Mouse (Mus musculus) WW6 (cell line): Measurements from ENCODE around the gene Pip5k1b.

ENCODE experiments used
- DNase-seq: peaks from one replicate; pipeline ENCODE4 v3.0.0-alpha.2; 2013; ENCODE audit warnings: low read depth, low spot score

The Pip5k1b gene

DNA sequence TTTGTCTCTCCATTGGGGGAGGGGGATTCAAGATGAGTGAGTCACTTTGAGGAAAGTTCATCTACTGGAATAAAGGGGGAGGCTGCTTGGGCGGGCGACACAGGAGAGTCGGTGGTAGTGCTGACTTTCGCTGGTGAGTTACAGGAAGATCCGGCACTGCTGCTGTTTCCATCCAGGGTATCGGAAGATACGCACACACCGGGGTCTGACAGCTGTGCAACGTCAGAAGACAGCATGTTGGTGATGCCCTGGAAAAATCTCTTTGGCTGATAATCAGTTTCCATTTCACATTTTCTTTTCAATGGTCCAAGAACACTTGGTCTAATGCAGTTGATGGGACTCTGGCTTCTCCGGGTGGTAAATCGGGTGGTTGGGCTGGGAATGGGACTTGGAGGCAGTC, 79.2 kb downstream of the Pip5k1b start:
- DNase-seq = no peak

DNA sequence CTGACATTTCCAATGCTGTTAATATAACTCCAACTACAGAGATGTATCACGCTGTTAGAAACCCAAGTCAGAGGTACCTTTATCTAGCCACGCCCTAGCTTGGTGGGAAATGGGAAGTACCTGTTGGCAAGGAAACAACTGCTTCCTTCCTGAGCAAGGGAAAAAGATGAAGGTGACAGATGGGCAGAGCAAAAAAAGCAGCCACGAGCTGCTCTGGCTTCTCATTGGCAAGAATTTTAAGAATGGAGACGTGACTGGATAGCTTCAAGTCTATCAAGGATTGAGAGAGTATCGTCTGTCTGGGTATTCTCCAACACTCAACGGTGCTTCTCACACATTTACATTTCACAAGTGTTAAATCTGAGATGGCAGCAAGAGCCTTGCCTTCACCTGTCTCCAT, 80.4 kb downstream of the Pip5k1b start:
- no peak for DNase-seq

DNA sequence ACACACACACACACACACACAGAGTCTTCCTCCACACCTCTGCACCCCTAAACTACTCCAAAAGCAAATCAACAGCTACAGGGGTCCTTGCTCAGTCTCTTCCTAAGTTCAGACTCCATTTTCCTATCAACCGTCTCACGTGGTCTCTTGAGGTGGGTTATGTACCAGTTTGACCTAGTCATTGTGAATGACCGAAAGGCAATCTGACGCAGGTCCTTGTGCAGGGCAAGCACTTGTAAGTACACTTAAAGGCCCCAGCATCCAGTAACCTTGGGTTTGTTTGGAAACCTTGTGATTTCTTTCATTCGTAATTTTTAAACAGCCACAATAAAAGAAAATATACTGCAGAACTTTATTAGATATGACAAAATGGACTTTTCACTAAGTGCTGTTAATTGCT, 83.2 kb downstream of the Pip5k1b start:
- DNase-seq = no peak

DNA sequence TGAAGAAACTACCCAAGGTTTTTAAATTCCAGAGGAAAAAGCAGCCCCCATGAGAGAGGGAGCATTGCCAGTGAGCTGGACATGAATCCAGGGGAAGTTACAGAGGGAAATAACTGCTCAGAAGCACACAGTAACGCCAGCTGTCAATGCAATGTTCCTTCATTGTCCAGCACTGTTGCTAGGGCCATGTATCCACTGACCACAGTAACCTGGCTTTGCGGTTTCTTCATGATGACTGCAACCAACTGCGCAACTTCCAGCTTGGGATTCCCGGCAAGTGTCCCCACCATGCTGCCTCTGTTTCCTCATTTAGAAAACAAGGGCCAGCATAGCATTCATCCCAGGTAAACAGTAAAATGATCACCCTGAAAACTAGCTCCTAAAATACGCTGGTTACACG, 84.1 kb downstream of the Pip5k1b start:
- no peak for DNase-seq

DNA sequence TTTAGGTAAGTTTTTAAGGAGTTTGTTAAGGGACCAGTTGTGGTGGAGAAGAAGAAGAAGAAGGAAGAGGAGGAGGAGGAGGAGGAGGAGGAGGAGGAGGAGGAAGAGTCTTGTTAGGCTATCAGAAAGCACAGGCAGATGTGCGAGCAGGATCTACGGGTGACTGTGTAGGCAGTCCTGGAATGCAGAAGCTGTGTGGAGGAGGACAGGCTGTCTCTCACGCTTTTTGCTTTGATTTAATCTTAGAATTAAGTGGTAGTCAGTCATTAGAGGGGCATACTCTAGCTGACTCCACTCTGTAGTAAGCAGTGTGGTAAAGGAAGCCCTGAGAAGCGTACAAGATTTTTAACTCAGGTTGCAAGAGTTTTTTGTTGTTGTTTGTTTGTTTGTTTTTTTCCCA, 86.5 kb downstream of the Pip5k1b start:
- no peak for DNase-seq

DNA sequence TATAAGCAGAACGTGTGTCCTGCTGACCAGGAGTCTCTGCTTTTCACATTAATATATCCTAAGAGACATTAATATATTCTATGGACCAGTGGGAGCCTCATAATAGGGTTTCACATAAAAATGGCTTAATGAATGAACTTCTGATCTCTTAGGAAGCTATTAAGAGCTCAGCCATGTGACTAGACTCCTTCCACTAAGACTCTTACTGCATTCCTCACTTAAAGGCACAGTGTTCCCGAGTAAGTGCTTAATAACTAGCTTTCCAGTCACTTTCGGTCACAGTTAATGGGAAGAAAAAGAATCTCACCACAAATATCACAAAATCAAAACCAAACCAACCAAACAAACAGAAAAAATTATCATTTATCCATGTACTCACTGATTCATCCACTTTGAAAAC, 87.1 kb downstream of the Pip5k1b start:
- DNase-seq = no peak

DNA sequence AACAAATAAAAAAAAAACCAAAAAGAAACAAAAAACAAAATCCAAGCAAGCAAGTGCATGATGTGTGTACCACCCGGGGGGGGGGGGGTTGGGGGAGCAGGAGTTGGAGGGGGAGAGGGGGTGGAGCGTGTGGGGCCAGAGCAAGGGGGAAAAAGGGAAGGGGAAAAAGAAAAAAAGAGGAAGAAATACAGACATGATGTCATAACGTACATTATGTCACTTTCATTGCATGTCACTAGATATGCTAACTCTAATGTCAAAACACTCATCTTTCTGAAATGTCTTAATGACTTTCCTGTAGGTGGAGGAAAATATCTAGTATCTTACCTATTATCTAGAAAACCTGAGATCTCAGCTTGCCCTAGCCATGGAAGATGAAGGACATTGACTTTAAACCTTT, 92.7 kb downstream of the Pip5k1b start:
- no peak for DNase-seq

DNA sequence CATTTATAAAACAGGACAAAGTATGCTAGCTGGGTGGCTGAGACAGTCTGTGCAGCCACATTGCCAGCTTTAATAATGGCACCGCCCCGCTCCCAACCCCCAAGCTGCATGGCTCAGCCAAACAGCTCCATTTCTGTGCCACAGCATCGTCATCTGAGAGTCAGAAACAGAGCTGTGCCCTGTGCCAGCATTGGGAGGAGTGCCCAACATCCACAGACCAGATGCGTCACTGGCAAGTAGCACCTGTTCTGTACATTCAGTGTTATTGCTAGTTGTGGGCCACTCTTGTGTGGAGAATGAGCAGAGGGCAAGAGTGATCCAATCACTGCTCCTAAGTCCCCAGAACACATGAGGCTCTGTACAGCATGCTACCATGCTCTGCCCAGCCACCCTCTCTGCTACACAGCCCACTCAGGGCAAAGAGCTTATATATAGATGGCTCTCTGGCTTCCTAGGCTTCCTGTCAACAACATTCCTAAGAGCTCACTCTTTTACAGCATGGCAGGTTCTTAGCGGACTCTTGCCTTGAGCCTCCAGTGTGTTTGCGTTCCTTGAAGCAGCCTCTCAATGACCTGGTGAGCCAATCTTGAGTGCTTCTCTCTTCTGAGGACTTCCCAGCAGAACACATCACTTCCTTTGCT, 99.0 kb downstream of the Pip5k1b start:
- no peak for DNase-seq

DNA sequence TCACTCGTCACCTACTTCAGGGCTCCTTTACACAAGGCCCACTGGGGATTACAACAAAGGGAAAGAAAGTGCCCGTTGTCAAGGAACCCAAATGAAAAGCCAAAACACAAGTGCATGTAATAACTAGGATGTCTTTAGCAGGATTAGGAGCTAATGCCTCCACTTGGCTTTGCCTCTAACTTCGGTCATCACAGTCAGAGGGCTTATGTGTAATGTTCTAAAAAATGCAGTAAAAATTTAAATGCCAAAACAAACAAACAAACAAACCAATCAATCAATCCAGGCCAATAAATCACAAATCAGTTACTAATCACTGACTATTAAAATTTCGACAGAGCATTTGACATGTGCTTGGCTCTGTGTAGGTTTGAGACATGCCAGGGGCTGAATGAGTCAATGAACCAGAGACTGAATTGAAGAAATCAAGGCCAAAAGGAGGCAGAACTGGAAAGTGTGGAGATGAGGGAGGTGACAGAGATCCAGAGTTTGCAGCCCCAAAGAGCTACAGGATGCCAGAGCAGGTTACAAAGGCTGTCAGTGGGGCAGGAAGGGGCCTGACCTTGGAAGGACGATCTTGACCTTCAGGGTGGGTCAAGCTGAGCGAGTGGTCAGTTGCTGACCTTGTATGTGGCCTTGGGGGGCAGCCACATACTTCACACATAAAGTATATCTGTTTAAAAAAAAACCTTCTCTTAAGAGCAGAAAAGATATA, 100.3 kb downstream of the Pip5k1b start:
- DNase-seq = no peak

DNA sequence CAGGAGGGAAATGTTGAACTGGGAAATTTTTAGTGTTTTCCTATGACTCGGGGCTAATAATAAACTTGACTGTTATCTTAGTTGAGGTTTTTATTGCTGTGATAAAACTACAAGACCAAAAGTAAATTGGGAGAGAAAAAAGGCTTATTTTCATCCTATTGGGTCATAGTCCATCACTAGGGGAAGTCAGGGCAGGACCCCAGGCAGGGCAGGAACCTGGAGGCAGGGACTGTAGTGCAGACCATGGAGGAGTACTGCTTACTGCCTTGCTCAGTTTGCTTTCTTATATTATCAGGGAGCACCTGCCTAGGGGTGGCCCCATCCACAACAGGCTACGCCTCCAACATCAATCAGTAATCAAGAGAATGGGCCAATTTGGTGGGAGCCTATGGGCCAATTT, 101.2 kb downstream of the Pip5k1b start:
- no peak for DNase-seq

DNA sequence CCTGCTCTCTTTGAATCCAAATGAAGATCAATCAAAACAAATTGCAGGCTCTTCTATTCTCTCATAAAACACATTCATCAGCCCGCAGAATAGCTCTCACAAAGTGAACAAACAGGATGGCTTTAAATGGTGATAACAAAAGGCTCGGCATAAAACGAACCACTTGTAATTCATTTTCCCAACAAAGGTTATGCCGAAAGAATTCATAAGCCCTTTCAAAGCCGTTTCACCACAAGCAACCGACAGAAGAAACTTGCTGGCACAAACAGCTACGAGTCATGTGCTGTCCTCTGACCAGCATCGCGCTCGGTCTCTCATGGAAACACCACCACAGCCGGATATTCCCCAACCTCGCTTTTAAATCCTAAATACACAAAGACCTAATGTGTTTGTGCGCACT, 102.3 kb downstream of the Pip5k1b start:
- no peak for DNase-seq

DNA sequence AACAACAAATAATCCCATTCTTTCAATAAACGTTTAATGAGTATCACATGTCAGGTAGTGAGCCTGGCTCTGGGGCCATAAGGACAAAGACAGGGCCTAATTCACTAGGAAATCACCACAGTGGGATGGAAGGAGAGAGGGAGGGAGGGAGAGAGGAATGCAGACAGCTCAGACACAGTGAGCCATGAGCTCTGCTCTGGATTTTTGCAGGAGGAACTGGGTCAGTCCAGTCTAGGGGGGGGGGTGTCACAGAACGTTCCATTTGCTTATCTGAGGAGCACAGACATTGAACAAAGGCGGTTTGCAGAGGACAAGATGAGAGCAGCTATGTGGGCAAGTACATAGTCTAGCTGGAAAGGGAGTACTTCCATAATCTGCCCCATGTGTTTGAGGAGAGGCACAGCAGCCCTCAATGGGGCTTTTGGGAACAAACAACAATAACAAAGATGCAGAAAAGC, 103.2 kb downstream of the Pip5k1b start:
- no peak for DNase-seq

DNA sequence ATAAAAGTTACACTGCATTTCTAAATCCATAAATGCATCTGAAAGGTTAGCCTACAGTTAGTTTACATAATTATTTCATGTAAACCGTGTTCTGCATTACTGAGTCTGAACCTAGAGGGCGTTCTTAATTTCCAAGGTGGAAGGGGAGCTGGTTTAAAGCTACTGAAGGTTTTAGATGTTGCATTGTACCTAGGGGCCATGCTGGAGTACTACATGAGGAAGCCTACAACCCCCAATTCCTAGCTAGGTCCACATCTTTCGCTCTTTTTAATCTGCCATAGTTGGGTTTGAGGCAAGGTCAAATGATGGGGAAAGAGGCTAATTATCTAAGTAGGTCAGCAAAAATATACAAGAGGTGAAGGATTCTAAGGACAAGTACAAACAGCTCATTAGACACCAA, 104.0 kb downstream of the Pip5k1b start:
- DNase-seq = no peak

DNA sequence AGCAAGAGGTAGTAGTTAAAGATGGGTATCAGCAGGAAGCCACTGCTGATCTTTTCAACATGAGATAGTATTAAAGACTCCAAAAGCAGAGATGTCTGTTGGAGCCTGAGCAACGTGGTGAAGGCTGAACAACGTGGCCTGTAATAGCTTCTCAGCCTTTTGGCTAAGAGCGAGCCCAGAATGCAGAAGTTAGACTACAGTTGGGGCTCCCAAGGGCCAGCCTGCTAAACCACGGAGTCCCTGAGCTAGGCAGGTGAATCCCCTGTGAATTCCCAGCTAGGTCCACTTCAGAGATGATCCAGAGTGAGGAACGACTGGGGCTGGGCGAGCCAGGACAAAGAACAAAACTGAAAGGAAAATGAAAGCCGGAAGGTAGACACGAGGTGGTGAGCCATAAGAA, 104.9 kb downstream of the Pip5k1b start:
- no peak for DNase-seq

DNA sequence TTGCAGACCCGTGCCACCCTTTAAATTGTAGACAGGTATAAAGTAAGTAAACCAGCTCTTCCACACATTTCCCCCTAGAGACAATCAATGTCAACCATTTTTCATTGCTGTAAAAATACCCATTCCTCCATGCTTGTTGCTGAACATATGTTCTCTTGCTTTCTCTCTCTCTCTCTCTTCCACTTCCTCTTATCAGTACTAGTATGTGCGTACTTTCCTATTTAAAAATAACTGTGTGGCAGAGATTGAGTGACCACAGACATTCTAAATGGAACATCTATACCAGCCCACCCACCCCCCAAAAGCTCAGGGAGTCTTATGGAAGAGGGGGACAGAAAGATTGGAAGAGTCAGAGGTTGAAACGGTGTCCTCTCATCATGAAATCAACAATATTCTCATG, 111.3 kb downstream of the Pip5k1b start:
- no peak for DNase-seq

DNA sequence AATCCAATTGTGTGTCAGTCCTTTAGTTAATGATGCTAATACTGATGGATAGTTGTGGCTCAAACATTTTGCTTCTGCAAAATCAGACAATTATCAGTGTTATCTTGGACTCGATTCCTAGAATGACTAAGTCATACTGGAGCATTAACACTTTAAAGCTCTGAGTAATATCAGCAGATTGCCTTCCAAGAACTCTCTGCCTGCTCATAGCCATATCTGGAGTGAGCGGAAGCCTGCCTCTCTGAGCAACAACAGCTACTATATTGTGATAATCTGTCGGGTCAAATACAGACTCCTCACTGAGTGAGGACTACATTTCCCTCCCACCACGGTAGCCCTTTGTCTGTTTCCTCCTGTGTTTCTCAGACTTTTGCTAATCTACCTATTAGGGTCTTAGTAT, 116.0 kb downstream of the Pip5k1b start:
- no peak for DNase-seq

DNA sequence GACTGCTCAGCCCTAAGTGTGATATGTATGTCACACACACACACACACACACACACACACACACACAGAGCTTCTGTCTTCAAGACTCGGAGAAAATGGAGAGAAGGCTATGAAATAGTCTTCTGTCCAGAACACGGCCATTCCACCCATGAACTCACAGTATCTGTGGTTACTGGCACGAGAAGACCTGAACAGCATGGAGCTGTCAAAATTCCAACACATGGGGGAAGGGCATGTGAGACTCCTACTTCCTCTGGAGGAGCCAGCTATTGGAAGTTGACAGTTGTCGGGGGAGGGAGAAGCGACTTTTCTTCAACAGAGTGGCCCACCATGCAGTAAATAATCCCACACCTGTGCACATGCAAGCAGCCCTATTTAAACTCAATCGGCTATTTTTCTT, 121.4 kb downstream of the Pip5k1b start:
- DNase-seq = no peak

DNA sequence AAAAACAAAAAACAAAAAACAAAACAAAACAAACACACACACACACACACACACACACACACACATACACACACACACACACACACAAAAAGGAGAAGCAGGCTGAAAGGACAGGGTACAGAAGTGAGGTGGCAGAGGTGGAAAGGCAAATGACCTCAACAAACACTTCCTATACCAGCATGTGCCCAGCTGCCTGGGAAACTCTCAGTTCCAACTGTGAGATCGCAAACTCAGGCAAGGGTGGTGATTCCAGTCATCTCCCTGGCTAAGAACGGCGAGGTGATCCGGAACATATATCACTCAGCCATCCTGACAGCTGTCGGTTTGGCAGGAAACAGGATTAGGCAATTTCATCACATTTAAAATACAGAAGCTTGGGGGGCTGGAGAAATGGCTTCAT, 123.2 kb downstream of the Pip5k1b start:
- no peak for DNase-seq

DNA sequence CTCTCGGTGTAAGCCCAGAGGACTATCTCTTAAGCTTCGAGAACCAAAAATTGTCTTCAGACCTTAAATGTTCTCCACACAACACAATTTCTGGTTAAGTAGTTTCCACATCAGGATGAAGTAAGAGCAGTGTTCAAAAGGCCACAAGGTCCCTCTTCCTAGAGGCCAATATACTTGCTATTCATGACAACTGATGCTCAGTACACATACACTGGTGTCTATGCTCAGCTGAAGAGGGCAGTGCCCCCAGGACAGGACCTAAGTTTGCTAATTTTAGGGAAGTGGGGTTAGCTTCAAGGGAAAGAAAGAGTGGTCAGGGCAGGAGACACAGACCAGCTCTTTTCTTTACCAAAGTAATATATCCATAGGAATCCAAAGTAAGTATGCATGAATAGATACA, 124.3 kb downstream of the Pip5k1b start:
- no peak for DNase-seq

DNA sequence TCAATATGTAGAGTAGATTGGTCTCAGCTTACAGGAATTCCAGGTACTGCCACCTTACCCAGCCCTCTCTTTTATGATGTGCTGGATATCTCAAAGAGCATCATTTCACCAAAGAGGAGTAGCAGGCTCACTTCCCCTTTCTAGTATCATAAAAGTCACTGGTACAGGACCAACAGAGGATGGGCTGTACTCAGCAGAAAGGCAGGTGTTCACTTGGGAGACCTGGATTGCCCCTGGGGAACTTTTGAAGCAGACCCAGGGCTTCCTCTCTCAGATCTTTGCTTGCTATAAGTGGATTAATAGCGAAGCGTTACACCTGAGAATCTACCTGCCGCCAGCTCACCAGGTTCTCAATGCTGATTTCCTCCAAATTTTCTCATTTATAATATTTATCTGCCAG, 127.7 kb downstream of the Pip5k1b start:
- no peak for DNase-seq

DNA sequence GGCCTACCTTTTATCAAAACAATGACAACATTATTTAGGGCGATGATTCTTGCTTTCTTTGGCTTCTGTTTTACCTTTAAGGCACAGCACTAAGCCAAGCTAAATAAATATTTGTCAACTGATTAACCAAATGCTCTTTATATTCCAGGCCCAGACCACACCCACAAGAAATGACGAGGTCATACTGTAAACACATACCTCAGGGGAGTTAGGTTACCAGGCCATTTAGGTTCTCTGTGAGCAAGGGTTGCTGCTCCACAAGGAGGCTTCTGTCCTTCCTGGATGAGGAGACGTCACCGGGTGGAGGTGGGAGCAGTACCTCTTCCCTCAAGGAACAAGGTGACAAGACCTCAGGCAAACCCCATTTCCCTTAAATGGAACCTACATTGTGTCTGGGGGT, 128.4 kb downstream of the Pip5k1b start:
- no peak for DNase-seq

DNA sequence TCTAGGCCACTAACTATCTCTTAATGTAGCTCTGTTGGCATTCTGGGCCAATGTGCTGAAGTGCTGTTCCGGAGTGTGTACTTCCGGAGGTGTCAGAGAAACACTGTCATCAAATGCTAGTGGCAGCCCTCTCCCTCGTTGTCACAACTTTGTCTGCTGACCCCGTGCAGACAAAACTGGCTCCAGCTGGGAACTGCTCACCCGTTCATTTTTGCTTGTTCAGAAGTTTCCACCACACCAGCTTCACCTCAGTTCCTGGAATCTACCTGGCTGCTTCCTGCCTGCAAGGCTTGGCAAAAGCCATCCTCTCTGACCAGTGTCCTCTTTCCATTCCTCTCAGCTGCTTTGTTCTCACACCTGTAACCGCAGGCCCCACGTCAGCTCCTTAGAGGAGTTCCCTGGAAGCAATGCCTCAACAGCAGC, 128.9 kb downstream of the Pip5k1b start:
- no peak for DNase-seq

DNA sequence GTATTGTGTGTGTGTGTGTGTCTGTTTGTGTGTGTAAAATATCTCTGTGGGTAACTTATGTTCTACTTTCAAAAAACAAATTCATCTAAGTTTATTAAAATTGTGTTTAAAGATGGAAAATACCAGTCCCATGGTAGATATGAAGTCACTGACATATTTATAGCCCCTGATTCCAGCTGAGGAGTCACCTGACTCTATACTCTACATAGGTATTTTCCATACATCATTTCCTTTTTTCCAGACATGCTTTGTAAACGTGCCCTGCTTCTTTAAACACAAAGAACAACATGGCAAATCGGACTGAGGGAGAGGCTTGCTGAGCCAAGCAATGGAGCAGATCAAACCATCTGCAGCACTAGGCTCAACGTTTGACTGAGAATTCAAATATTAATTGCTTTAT, 137.6 kb downstream of the Pip5k1b start:
- DNase-seq = no peak

DNA sequence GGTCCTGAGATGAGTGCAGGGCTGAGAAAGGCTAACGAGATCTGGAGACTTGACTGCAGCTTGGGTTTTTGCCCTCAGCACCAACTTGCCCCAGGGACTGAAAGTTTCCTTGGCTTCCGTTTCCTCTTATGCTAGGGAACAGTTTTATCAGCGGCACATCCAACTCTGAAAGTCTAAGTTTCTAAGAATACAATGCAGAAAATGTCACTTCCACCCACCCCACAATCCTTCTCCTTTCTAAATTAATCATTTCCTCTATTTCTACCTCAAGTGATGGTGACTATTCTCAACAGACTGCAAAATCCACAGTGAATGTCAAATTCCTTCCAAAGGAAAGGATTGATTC, 138.0 kb downstream of the Pip5k1b start:
- DNase-seq = no peak
